Mouse (Mus musculus): ENCODE data around the gene Hrasls5.

GRCm38 (mm10) chr19:7601551-7601950, 10.8 kb upstream of the Hrasls5 start:
- no peak for TF ChIP-seq CTCF (IDR thresholded peaks at IDR 0.05; ENCODE audit: extremely low read depth, insufficient read depth, low read length)
- no peak for TF ChIP-seq POLR2A (IDR thresholded peaks at IDR 0.05; ENCODE audit: extremely low read depth, insufficient read depth, low read length)

Data from cortical plate, adult 2 months (tissue).